Mouse (Mus musculus): ENCODE results near the gene Hist2h3b. TPM values are rescaled to one million over a fixed set of nuclear protein-coding genes. Genes with fewer than 3 reads are reported as not detected.
A peak's percentile ranks its signal among the peaks of the same experiment; 100 is the strongest.
"Not testable (repeated sequence)": the region's sequence is repeated elsewhere in the genome, so short reads cannot be mapped to it uniquely, and the experiment has no call there.

Hist2h3b gene
- total and polyA plus RNA-seq, 3 experiments: 38.0 to 65.4 (median 50.8) TPM

DNA sequence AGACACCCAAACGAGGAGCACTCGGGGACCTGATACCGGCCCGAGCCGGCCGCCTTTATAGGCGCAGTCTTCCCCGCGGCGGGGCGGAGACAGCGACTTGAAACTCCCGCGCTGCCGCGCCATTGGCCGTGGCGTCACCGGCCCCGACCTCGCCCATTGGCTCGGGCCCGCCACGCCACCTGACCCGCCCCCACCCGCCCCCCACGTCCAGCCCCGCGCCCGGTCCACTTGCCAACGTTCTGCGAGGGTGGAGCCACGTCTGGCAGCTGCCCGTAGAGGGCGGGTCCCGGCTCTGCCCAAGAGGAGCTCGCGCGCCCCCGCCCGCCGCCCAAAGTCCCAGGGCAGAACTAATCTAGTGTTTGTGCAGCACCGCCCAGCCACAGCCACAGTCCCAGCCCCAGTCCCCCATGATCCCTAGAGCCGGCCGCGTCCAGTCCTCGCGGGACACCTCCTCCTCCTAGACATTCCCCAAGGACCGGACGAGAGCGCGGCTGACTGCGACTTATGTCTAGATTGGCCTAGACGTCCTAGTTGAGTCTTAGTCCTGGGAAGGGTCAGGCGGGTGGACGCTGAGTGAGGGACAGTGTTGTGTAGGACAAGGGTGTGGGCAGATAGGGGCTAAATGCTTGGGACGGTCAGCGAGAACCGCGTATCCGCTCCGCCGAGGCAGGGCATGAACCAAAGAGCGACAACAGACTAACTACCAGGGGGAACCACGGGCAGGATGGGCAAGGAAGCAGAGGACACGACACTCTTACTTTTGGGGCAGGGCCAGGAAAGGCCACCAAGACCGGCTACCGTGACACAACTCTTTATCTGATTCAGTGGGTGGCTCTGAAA, 29.3 kb upstream of the Hist2h3b start, which contains the start of gene Hist2h3c2:
TSS of gene Hist2h3c2 (minus strand) at position 174 of the 840 bp plus-strand sequence.
- peak; percentile 77 for DNase-seq

DNA sequence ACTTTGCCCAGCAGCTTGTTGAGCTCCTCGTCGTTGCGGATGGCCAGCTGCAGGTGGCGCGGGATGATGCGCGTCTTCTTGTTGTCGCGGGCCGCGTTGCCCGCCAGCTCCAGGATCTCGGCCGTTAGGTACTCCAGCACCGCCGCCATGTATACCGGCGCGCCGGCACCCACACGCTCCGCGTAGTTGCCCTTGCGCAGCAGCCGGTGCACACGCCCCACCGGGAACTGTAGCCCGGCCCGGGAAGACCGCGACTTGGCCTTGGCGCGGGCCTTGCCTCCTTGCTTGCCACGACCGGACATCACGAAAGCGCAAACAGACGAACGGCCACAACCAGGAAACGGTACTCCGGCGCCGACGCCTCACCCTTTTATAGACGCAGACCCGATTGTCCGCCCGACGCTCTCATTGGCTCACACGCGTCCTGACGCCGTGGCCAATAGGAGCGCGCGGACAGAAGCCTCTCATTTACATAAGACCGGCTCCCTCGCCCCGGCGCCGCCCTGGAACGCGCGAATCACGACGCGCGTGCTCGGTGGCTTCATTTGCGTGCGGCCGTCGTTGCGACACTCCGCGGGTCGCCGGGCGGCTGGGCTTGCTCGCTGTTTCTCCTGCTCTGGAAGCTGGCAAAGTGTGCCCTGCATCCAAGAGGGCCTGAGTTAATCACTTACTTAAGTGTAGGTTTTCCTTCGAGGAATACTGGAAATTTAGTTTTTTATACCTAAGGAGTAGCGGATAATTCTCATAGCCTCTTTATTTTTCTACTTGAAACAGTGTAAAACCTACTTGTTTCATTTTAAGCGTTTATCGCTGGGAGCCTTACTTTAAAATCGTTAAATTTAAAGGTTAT, 28.3 kb upstream of the Hist2h3b start, which contains the start of gene Hist2h2aa2:
TSS of gene Hist2h2aa2 (minus strand) at position 328 of the 850 bp plus-strand sequence.
- DNase-seq: peak; percentile 100

DNA sequence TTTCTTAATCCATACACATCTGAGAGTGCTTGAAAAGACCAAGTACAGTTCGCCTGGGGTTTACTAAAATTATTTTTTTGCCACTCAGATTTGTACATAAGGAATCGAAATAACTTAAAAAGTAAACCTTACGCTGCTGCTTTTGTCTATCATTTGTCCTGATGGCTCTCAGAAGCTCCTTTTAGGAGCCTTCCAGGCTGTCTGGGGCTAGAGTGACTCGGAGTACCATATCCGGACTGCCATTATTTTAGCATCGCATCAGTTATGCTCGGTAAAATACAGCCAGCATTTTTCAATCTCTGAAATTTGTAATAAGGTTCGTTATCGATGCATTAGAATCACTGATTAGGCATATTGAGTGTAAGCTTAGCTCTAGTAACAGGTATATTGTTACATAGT, 27.7 kb upstream of the Hist2h3b start:
- no peak for DNase-seq

DNA sequence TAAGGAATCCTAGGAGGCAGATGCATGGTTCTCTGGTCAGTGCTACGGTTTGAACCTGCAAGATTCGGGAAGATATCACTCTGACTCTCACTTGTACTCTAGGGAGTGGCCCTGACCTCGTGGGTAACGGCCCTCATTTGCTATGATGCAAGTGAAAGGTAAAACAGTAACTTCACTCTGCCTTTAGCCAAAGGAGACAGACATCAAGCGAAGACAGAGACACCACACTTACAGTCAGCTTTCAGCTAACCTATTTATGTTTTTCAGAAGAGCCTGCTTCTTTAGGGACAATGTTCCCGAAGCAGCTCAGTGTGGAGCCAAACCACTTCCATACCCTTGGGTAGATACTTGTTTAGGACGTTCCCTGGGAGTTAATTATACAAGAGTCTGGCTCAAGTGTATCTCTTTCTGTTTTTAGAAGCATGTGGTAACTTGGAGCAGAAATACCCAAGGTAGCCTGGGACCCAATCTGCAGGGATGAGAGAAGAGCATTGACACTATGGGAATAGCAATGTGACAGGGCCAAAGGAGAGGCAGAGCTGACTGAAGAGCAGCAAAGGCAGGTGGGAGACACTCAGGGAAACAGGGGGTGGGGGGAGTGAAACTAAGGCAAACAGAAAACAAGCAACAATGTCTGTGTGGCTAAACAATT, 24.4 kb upstream of the Hist2h3b start:
- no peak for DNase-seq

DNA sequence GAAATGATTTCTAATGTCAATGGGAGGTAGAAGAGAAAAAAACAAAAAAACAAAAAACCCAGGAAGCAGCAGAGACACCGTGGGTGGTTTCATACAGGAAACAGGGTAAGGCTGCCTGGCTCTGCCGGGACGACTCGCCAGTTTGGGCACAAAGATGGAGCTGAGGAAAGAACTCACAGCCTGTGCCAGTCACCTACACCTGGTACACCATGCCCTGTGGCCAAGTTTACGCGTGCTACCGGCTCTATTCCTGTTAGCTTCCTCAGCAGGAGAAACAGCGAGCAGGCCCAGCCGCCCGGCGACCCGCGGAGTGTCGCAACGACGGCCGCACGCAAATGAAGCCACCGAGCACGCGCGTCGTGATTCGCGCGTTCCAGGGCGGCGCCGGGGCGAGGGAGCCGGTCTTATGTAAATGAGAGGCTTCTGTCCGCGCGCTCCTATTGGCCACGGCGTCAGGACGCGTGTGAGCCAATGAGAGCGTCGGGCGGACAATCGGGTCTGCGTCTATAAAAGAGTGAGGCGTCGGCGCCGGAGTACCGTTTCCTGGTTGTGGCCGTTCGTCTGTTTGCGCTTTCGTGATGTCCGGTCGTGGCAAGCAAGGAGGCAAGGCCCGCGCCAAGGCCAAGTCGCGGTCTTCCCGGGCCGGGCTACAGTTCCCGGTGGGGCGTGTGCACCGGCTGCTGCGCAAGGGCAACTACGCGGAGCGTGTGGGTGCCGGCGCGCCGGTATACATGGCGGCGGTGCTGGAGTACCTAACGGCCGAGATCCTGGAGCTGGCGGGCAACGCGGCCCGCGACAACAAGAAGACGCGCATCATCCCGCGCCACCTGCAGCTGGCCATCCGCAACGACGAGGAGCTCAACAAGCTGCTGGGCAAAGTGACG, 23.2 kb upstream of the Hist2h3b start, which contains the start of gene Hist2h2aa1:
TSS of gene Hist2h2aa1 (plus strand) at position 495 of the 884 bp plus-strand sequence.
- DNase-seq: peak; percentile 93

DNA sequence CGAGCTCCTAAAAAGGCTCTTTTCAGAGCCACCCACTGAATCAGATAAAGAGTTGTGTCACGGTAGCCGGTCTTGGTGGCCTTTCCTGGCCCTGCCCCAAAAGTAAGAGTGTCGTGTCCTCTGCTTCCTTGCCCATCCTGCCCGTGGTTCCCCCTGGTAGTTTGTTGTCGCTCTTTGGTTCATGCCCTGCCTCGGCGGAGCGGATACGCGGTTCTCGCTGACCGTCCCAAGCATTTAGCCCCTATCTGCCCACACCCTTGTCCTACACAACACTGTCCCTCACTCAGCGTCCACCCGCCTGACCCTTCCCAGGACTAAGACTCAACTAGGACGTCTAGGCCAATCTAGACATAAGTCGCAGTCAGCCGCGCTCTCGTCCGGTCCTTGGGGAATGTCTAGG, 22.4 kb upstream of the Hist2h3b start:
- not testable (repeated sequence) for DNase-seq

DNA sequence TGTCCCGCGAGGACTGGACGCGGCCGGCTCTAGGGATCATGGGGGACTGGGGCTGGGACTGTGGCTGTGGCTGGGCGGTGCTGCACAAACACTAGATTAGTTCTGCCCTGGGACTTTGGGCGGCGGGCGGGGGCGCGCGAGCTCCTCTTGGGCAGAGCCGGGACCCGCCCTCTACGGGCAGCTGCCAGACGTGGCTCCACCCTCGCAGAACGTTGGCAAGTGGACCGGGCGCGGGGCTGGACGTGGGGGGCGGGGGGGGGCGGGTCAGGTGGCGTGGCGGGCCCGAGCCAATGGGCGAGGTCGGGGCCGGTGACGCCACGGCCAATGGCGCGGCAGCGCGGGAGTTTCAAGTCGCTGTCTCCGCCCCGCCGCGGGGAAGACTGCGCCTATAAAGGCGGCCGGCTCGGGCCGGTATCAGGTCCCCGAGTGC, 22.0 kb upstream of the Hist2h3b start, which contains the start of gene Hist2h3c1:
TSS of gene Hist2h3c1 (plus strand) at position 259 of the 430 bp plus-strand sequence.
- not testable (repeated sequence) for DNase-seq

DNA sequence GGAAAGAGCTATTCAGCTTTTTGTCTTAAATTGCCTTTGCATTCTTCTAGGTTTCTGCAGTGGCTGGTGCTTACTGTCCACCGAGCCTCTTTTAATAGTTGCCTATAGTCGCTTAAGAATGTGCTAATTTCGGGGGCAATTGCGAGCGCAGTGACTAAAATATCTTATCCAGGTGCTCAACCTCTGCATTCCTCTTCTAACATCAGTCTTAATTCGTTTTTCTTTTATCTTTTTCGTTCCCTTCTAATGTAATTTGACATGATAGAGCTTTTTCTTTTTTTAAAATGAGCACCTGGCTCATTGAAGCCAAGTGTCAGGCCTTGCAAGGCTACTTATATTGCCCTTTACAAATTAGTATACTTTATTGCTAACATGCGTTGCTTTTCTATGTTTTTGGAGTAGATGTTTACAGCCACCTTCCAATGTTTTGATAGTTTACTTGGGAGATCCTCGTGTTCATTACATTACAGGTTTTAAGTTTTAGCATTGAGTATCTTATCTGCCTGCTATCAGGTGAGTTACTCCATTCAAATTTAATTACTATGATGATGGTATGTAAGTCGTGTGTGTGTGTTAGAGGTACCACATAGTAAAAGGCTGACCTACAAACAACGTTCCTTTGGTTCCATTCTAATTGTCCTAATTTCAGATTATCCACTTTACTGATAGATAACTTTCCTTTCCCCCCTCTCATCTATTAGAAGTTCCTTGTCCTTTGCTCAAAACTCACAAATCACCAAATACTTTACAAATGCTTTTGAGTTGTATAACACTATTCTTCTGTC, 20.9 kb upstream of the Hist2h3b start:
- no peak for DNase-seq

DNA sequence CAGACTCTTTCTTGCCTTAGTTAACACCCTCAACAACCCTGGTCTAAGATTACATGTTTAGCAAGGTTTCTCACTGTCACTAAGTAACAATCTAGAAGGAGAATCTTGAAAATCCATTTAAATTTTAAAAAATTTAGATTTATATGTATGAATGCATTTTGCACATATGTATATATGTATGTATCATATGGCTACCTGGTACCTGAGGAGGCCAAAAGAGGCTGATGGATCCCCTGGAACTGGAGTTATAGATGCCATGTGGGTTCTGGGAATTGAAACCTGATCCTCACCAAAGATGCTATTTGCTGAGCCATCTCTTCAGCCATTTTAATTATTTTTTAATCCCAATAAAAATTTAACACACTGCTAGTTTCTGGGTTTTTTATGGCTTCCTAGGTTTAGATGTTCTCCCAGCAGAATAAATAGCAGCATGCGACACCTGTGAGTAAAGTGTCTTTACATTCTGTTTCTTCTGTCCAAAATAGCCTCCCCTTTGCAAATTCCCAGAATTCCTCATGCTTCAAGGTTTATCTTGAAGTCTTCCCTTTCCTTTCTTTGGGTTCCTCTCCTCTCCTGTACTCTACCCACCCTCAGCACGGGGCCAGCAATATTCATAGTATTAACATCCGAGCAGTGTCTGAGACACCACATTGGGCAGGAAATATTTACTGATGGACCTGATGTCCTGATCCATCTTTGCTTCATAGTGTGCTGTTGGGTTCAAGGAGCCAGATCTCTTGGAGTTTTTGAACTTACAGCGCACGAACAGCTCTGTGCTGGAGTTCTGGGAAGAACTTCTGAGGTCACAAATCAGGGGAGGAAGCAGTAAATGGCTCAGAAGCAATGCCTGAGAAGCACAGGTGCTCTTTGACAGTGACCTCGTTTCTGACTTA, 20.1 kb upstream of the Hist2h3b start:
- no peak for DNase-seq

DNA sequence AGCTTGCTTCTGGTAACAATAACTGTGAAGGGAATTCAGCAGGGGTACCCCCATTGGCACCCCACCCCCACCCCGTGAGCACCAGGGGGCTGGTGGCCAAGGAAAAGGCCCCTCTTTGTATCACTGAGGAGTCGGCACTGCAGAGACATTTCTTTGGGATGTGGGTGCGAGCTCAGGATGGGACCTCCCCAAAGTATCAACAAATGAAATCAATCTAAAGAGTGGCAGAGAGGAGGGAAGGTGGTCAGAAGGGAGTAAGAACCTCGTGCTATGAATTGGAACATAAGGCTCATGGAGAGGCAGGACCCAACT, 19.5 kb upstream of the Hist2h3b start:
- DNase-seq: no peak

DNA sequence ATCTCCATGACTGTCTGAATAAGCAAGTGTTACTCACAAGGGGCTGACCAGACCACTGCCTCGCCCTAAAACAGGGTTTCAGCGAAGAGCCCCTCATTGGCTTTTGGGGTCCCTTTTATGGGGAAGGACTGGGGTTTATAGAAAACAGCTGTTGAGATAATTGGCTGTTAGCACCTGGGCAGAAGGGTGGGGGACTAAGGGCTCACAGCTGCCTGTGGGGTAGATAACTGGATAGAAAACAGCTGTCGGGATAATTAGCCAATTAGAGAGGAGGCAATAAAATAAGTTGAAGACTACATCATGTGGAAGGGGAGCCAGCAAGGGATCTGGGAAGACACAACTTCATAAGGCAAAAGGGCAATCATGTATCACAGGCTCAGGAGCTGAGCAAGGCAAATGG, 17.6 kb upstream of the Hist2h3b start:
- no peak for DNase-seq

DNA sequence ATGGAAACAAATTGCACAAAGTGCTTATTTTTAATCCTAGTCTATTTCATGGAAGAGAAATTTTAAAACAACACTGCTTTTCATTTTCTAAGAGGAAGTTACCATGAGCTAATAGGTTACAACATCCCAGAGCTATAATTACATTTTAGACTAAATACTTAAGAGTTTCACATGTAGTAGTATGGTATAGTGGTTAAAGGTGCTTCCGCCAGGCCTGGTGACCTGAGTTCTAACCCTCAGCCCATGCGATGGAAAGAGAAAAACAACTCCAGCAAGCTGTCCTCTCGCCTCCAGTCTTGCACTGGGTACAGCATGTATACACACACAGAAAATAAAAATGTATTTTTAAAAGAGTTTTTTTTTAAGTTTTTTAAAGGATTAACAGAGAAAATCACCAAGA, 16.7 kb upstream of the Hist2h3b start:
- no peak for DNase-seq

DNA sequence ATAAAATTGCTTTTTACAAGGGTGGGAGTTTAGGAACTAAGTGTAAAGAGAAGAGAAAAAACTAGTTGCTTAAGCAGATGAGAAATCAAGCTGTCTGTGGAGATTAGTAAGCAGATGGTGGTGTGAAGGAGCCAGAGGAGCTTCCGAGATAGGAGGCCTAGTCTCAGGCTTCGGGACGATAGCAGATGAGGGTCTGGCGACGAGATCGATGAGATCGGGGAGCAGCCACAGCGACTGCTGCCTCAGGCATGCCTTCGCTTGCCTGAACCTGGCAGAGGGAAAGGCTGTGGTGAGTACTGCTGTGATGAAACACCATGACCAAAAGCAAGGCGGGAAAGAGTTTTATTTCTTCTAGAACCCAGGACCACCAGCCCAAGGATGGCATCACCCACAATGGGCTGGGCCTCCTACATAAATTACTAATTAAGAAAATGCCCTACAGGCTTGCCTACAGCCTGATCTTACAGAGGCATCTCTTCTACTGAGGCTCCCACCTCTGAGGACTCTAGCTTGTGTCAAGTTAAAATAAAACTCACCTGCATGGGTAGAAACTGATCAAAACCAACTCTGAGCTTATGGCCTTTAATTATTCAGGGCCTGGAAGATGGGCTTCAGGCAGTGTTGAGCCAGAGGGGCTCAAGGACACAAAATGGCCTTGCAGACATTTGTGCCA, 13.6 kb upstream of the Hist2h3b start:
- DNase-seq: no peak

DNA sequence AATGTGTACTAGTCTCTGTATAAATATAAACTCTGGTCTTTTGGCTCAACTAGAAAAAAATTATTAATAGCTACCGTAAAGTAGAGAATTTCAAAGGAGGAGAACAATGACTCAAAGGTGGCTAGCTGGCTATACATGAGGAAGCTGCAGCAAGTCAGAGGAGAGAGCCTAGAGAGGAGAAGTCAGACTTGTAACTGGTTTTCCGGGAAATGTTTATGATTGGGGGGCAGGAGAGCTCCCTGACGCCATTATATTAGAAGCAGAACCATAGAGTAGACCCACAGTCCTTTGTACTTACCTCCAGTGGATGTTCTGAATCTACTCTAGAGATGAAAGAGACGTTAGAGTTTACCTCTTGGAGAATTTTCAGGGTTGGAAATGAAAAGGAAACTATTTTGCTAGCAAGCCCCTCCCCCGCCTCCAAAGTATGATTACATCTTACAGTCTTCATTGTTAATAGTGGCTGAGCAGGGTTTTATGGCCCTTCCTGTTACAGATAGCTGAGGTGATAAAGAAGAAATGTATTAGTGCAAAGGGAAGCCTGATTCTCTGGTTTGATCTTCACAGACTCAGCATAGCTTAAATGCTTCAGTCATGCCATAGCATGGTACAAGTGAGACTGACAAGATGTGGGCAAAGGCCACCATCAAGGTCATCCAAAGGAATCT, 12.4 kb upstream of the Hist2h3b start:
- no peak for DNase-seq

DNA sequence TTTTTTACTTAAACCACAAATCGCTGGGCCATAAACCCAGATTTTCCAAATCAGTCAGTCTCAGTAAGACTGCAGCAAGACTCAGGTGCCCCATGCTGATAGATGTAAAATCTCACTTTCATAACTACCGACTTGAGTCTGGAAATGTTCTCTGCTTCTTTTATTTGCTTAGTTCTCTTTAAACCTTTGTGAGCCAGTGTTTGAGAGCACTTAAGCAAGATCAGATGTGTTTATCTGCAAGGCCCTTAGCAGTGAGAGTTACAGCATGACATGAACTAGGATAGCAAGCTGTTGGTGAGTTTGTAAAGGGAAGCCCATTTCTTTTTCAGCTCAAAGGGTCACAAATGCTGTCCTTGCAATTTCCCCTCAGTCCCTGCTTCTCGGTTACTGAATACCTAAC, 11.3 kb upstream of the Hist2h3b start:
- no peak for DNase-seq

DNA sequence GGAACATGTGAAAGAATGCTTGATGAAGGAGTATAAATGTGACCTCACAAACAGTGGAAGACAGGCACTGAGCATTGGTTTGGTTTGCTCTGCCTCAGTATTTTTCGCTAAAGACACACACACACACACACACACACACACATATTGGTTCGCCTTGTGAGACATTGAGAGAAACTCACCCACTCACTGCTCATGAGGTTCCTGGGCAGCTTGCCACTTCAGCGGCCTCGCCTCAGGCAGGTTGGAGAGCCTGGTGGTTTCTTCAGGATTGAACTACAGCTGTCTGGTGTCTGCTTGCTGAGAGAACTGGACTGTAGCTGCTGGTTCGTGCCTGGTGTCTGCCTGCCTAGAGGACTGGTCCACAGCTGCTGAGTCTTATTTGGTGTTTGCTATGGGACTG, 8.2 kb upstream of the Hist2h3b start:
- no peak for DNase-seq

DNA sequence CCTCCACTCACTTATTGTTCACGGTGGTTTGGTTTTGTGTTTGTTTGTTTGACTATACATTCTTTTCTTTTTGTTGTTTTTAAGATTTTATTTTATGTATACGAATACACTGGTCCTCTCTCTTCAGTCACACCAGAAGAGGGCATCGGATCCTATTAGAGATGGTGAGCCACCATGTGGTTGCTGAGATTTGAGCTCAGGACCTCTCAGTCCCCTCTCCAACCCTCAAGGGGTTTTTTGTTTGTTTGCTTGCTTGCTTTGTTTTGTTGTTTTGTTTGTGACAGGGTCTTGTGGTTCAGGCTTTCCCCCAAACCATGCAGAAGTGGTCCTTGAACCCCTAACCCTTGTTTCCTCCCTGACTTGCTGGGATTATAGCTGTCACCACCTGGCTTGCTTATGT, 6.8 kb upstream of the Hist2h3b start:
- no peak for DNase-seq

DNA sequence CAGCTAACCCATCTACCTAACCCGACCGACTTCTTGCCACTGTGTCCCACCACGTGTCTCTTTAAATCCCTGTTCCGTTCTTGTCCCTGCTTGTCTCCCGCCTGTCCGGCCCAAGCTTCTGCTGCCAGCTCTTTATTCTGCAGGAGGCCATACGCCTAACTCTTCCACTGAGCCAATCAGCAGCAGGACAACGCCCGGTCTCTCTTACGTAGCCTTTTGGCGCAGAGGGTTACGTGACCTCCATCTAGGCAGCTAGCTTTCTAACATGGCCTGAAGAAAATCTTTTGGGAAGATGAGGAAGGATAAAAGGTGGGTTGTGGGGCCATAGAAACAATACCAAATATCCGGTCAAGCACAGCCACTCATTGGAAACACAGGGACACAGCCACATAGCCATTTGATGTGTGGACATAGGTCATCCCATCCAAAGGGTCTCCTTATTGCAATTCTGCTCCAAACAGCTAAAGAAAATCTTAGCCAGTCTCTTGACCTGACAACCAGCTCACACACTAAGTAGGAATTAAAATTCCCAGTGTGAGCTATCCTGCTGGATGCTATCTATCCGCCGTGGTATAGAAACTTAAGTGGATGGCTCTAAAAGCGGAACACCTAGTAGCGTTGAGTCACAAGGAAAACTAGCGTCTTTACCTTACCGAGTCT, 6.1 kb upstream of the Hist2h3b start:
- DNase-seq: peak; percentile 91

Measured in adrenal gland, adult 2 months (tissue).